Mouse (Mus musculus) heart, embryonic 15.5 days (tissue): ENCODE data around the gene Fcgrt. TPM values are rescaled to one million over a fixed set of nuclear protein-coding genes. Genes with fewer than 3 reads are reported as not detected.

Experiments
- ATAC-seq: fragments of 200-750 bp; cut with Nextera tagmentation; replicated peaks from 2 replicates; pipeline ENCODE4 v1.8.0; 2017; ENCODE audit warnings: low read depth, moderate TSS enrichment; ENCODE audit not compliant: insufficient number of reproducible peaks, insufficient read depth, low FRiP score
- H3K27ac ChIP-seq: fragments of 300-500 bp; sonication (generic); 2 replicates; pipeline ENCODE4 v1.5.1; 2015; ENCODE audit warnings: mild to moderate bottlenecking, inconsistent platforms
- H3K27me3 ChIP-seq: fragments of 300-500 bp; sonication (generic); 2 replicates; pipeline ENCODE4 v1.6.1; 2015; ENCODE audit warnings: inconsistent platforms
- H3K36me3 ChIP-seq: fragments of 300-500 bp; sonication (generic); 2 replicates; pipeline ENCODE4 v1.6.1; 2015; ENCODE audit warnings: mild to moderate bottlenecking, inconsistent platforms
- H3K4me1 ChIP-seq: fragments of 300-500 bp; sonication (generic); replicated peaks from 2 replicates; pipeline ENCODE4 v1.6.1; 2015; ENCODE audit warnings: inconsistent platforms
- H3K4me2 ChIP-seq: fragments of 300-500 bp; sonication (generic); 2 replicates; pipeline ENCODE4 v1.6.1; 2015; ENCODE audit warnings: inconsistent platforms, mild to moderate bottlenecking, moderate library complexity
- H3K4me3 ChIP-seq: fragments of 300-500 bp; sonication (generic); 2 replicates; pipeline ENCODE4 v1.5.1; 2015; ENCODE audit warnings: mild to moderate bottlenecking, inconsistent platforms
- H3K9ac ChIP-seq: fragments of 300-500 bp; sonication (generic); 2 replicates; pipeline ENCODE4 v1.6.1; 2015; ENCODE audit warnings: mild to moderate bottlenecking, inconsistent platforms
- H3K9me3 ChIP-seq: fragments of 300-500 bp; sonication (generic); replicated peaks from 2 replicates; pipeline ENCODE4 v1.6.1; 2016; ENCODE audit warnings: inconsistent platforms
- WGBS: fragments of 180-500 bp; shearing (Covaris S2); methylation state at CpG from one replicate; pipeline ENCODE4 v1.1.7; 2015; ENCODE audit warnings: mixed read lengths; 5-methylcytosine and 5-hydroxymethylcytosine counted together
- polyA plus RNA-seq: library from polyadenylated mRNA; unstranded; fragments of >200 nt; fragmentation: Nextera tagmentation; extraction: Ambion mirVana; gene quantifications from 2 replicates; pipeline ENCODE4 v1.2.1, GENCODE M21; 2015

Fcgrt gene
- polyA plus RNA-seq, 1 experiment from 2014 or later, result 52.5 TPM

DNA sequence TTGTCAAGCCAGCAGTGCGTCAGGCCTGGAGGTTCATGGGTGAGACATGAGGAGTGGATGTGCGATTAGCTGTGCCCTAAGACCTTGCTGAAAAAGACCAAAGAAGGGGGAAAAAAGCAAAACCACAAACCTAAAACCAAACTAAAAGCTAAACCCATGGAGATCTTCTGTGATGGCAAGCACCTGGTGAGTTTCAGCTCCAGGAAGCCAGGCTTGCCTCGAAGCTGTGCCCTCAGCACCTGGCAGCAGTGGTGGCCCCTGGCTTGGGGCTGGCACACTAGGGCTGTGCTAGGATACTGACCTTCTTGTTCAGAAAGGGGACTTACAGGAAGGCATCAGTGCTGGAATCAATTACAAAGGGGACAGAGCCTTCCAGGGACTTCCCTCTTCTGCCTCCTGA lies 37.7 kb upstream of the Fcgrt start:
- Histone ChIP-seq H3K9ac (no peak overlapping the region), H3K4me3 (no peak overlapping the region), H3K9me3 (no peaks in the 10 kb centered on the region), H3K36me3 (0 out of 2 replicates have a peak, but pooled peaks cover 11% of the 10 kb centered on the region), H3K4me1 (peaks cover 4% of the 10 kb centered on the region; the same call in 1 of the 2 replicates), H3K27me3 (no peaks in the 10 kb centered on the region), H3K4me2 (no peak overlapping the region), H3K27ac (no peak overlapping the region)
- ATAC-seq, result no peak
- WGBS, result 89% methylated on average over 3 of the region's 3 CpGs

DNA sequence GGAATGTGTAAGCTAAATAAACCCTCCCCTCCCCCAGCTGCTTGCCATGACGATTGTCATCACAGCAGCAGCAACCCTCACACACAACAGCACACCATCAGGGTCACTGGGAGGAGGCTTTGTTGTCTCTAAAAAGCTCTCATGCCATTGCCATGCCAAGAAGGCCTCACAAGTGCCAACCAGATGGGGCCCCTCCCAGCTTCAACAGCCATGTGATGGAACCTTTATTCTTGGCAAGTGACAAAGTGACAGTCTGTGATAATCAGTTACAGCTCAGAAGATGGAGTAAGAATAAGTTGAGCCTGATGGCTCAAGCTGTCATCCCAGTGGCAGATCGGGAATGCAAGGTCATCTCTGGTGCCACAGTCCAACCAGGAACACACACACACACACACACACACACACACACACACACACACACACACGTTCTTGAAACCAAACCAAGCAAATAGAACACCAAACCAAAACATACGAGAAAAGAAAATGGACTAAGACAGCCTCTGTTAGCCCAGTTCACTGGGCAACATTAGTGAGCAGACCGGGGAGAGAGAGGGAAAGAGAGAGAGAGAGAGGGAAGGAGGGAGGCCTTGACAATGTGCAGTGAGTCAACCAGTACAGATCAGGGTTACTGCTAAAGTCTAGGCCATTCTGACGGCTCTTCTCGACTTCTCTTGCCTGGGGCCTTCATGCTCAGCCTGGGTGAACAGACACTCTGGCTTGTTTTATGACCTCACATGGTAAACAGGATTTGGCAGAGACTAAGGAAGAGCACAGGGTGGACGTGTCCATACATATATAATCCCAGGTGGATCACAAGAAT lies 36.5 kb upstream of the Fcgrt start:
- H3K27me3 ChIP-seq, result no peaks in the 10 kb centered on the region
- H3K27ac ChIP-seq, result no peak overlapping the region
- peaks cover 9% of the 10 kb centered on the region for H3K4me1 ChIP-seq
- H3K4me3 ChIP-seq, result no peak overlapping the region
- H3K9me3 ChIP-seq, result no peaks in the 10 kb centered on the region
- H3K9ac ChIP-seq, result no peak overlapping the region
- 70% methylated on average over 8 of the region's 8 CpGs for WGBS
- no peak for ATAC-seq
- H3K4me2 ChIP-seq, result no peak overlapping the region
- H3K36me3 ChIP-seq, result 0 out of 2 replicates have a peak, but pooled peaks cover 5% of the 10 kb centered on the region

DNA sequence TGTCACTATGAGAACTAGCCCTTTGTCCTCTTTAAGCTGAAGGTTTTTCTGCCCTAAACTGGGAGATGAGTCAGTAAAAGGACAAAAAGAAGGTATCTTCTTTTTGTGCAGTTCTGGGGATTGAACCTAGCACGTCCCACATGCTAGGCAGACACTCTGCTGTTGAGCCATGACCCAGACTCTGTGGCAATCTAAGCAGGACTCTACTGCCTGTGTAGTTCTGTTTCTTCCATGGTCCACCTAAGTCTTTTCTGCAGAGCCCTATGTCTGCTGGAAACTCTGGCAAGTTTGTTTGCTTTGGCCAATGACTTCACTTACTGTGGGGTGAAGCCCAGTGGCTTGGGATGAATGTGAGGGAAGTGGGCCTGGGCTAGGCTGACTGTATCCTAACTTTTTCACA lies 34.8 kb upstream of the Fcgrt start:
- ATAC-seq, result no peak
- Histone ChIP-seq H3K4me3 (no peak overlapping the region), H3K4me2 (no peak overlapping the region), H3K9me3 (no peaks in the 10 kb centered on the region), H3K27me3 (no peaks in the 10 kb centered on the region), H3K9ac (no peak overlapping the region), H3K36me3 (no peaks in the 10 kb centered on the region), H3K27ac (no peak overlapping the region), H3K4me1 (peaks cover 20% of the 10 kb centered on the region)
- 84% methylated on average over 1 of the region's 1 CpGs for WGBS

DNA sequence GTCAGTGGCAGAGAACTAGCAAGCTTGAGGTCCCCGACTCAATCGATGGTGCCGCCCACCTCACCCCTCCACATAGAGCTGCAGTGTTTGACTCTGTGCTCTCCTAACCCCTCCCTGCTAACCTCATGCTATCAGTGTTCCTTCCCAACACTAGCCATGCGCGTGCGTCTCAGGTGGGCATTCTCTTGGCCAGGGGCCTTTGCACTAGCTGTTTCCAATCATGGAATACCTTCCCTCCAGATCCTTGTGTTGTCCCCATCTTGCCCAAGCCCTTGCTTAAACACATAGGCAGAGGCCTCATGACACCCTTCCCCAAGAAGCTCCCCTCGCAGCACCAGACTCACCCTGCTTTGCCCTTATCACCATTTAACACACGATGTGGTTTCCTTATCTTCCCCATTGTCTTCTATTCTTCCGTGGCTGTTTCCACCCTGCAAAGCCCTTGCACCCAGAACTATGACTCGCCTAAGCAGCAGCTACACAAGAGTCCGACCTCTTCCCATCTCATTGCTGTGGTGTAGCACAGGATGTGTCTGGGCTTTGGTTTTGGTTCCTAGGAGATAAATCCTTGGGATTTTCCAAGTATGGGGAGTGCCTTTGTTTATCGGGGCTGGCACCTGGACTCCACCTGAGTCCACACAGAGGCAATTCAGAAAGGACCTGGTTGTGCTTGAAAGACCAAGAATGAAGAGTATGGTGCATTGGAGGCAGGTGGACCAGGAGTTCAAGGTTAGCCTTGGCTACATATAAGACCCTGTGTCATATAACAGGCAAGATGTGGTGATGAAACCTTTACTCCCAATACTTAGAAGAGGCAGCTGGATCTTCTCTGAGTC lies 33.7 kb upstream of the Fcgrt start:
- Histone ChIP-seq H3K4me2 (no peak overlapping the region), H3K9me3 (no peaks in the 10 kb centered on the region), H3K27me3 (no peaks in the 10 kb centered on the region), H3K4me1 (peaks cover 20% of the 10 kb centered on the region), H3K9ac (no peak overlapping the region), H3K4me3 (no peak overlapping the region), H3K36me3 (no peaks in the 10 kb centered on the region), H3K27ac (no peak overlapping the region)
- 57% methylated on average over 12 of the region's 12 CpGs for WGBS
- no peak for ATAC-seq

DNA sequence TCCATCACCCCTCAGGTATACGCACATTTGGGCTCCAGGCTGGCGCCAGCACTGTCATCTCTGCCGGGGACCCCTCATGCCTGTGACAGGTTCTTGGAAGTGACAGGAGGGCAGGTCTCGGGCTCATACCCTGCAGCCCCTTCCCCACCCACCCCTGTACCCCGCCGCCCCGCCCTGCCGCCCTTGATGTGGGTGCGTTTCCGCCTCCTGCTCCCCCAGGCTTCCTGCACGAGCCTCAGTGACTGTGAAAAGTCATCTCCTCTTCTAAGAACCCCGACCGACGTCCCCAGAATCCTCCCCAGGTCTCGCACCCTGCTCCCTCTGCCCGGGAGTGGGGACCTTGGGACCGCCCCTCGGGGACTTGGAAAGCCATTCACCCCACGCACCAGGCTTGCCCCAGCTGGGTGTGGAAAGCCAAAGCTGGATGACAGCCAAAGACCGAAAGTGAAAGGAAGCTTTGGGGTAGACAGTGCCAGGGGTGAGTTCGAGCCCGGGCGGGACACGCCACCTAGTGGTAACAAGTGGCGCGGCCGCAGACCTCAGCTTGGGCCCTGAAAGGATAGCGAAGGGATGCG lies 32.4 kb upstream of the Fcgrt start, which contains the start of the genes Gm45713 and Flt3l:
TSS of gene Gm45713 (minus strand) at position 239 of the 575 bp plus-strand sequence.
TSS of gene Flt3l (minus strand) at position 440 of the 575 bp plus-strand sequence.
- Histone ChIP-seq H3K27ac (peak within 1 kb of the TSS; percentile 29; the same call in 1 of the 2 replicates), H3K27me3 (no peaks in the 10 kb centered on the region), H3K4me3 (peak within 1 kb of the TSS; percentile 59), H3K9me3 (no peaks in the 10 kb centered on the region), H3K9ac (peak within 1 kb of the TSS; percentile 65), H3K4me2 (peak within 1 kb of the TSS; percentile 78), H3K36me3 (no peaks in the 10 kb centered on the region), H3K4me1 (peaks cover 20% of the 10 kb centered on the region)
- WGBS, result 2% methylated on average over 29 of the region's 29 CpGs
- ATAC-seq, result peak; percentile 77

DNA sequence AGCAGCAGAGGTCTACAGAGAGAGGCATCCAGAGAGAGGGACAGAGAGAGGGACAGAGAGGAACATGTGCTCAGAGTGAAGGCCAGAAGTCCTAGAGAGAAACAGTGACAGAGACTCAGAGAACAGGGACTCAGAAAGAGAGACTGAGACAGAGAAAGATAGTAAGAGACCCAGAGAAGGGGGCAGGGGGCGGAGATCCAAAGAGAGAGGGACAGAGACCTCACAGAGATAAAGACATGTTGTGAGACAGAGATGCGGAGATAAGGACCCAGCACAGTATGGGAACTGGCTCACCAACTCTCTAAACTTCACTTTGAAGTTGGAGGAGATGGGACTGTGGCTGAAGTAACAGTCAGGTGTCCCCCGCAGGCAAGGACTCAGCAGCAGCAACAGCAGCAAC lies 31.7 kb upstream of the Fcgrt start:
- Histone ChIP-seq H3K4me1 (peaks cover 20% of the 10 kb centered on the region), H3K9ac (no peak overlapping the region), H3K27me3 (no peaks in the 10 kb centered on the region), H3K36me3 (no peaks in the 10 kb centered on the region), H3K4me3 (peak overlapping the region; percentile 59), H3K27ac (no peak overlapping the region), H3K4me2 (peak overlapping the region; percentile 78), H3K9me3 (no peaks in the 10 kb centered on the region)
- 69% methylated on average over 3 of the region's 3 CpGs for WGBS
- no peak for ATAC-seq

DNA sequence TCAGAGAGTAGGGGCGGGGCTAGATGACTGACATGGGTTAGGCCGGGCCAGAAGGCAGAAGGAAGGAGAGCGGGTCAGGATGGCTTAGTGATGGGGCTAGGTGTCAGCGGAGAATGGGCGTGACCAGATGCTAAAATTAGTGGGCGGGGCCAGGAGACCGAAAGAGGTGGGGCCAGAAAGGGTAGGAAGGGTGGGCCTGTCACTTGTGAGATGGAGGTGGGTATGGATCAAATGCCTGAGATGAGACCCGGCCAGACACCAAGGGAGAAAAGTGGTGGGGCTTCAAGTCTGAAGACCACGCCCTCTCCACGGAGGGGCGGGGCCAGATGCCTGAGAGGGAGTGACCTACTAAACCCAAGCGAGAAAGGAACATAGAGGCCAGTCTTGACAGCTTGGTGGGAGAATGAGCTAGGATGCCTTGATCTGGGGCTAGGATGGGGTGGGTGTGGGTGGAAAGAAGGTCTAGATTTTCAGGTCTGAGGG lies 30.9 kb upstream of the Fcgrt start:
- peak overlapping the region; percentile 78; the same call in 1 of the 2 replicates for H3K4me2 ChIP-seq
- no peak overlapping the region for H3K9ac ChIP-seq
- H3K9me3 ChIP-seq, result no peaks in the 10 kb centered on the region
- 0 out of 2 replicates have a peak, but pooled peaks have one; percentile 25 for ATAC-seq
- H3K27me3 ChIP-seq, result no peaks in the 10 kb centered on the region
- WGBS, result 13% methylated on average over 12 of the region's 12 CpGs
- no peak overlapping the region; the same call in 1 of the 2 replicates for H3K4me3 ChIP-seq
- H3K36me3 ChIP-seq, result no peaks in the 10 kb centered on the region
- peaks cover 25% of the 10 kb centered on the region for H3K4me1 ChIP-seq
- no peak overlapping the region for H3K27ac ChIP-seq

DNA sequence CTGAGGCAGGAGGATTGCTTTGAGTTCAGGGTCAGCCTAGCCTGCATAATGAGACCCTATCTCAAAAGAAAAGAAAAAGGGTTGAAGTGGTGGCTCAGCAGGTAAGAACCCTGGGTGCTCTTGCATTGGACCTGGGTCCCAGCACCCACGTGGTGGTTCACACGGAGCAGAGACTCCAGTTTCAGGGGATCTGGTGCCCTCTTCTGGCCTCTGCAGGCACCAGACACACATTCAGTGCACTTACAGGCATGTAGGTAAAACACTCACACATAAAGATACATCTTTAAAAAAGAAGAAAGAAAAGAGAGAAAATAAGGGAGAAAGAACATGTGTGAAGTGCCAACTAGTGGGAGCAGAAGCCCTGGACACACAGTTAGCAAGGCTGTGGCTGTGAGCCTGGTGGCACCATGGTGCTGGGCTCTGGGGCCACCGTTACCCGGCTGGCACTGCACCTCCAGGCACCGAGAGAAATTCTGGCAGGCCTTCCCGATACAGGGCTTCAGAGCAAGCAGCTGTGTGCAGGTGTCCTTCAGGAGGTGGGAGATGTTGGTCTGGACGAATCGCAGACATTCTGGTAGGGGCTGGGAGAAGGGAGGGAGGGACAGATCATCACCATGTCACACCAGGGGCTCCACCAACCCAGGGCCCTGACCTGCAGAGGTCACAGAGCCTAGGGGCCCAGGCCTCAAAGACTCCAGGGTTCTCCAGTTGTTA lies 30.0 kb upstream of the Fcgrt start:
- Histone ChIP-seq H3K36me3 (no peaks in the 10 kb centered on the region), H3K27me3 (no peaks in the 10 kb centered on the region), H3K4me3 (no peak overlapping the region), H3K9ac (no peak overlapping the region), H3K9me3 (no peaks in the 10 kb centered on the region), H3K4me2 (no peak overlapping the region), H3K27ac (no peak overlapping the region), H3K4me1 (peaks cover 29% of the 10 kb centered on the region)
- no peak for ATAC-seq
- 73% methylated on average over 8 of the region's 8 CpGs for WGBS

DNA sequence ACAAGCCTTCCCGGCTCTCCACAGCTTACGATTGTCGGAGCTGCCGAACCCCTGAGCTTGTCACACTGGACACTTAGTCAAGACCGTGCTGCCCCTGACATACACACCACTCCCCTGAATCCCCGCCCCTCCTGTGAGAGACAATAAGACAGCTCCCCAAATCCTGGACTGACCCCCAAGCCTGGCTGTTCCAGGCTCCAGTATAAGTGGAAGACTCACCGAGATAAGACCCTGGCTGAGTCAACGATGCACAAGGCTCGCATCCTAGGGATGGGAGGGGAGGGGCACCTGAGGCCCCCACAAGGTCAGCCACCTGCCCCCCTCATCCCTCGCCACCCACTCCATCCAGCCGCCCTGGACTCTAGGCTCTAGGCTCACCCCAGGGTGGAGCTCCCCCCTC lies 28.2 kb upstream of the Fcgrt start:
- ATAC-seq, result no peak
- no peak overlapping the region for H3K27ac ChIP-seq
- no peak overlapping the region for H3K4me2 ChIP-seq
- H3K4me1 ChIP-seq, result peaks cover 32% of the 10 kb centered on the region
- no peak overlapping the region for H3K4me3 ChIP-seq
- H3K27me3 ChIP-seq, result no peaks in the 10 kb centered on the region
- H3K36me3 ChIP-seq, result peaks cover 7% of the 10 kb centered on the region
- H3K9ac ChIP-seq, result no peak overlapping the region
- no peaks in the 10 kb centered on the region for H3K9me3 ChIP-seq
- WGBS, result 59% methylated on average over 11 of the region's 11 CpGs

DNA sequence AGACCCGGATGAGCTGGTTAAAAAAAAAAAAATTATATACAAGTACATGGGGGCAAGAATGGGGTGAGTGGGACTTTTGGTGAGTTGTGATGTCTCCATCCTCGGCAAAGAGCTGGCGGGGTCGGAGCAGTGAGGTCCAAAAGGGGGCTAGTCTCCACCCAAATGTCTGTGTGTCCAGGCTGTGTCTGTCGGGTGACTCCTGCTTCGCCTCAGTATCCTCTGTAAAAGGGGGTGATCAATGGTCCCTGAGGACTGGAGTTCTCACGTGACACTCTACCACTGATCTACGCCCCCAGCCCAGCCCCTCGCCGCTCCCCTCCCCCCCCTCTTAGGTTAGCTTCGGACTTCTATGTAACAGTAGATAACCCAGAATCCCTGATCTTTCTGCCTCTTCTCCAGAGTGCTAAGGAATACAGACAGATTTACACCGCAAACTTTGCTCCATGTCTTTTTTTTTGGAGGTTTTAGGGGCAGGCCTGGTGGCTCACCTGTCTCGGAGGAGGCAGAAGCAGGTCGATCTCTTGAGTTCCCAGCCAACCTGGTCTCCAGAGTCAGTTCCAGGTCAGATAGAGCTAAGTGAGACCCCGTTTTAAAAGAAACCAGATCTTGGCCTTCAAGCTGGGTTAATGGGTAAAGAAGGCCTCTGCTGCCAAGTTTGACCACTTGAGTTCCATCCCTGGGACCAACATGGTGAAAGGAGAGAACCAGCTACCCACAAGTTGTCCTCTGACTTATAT lies 26.3 kb upstream of the Fcgrt start:
- ATAC-seq, result no peak
- Histone ChIP-seq H3K4me3 (peak overlapping the region; percentile 58), H3K9ac (peak overlapping the region; percentile 70), H3K27ac (peak overlapping the region; percentile 90), H3K27me3 (no peaks in the 10 kb centered on the region), H3K4me1 (peaks cover 45% of the 10 kb centered on the region), H3K9me3 (no peaks in the 10 kb centered on the region), H3K36me3 (peaks cover 26% of the 10 kb centered on the region), H3K4me2 (peak overlapping the region; percentile 71)
- WGBS, result 65% methylated on average over 15 of the region's 15 CpGs
